Mouse (Mus musculus): ENCODE data around the gene Tnrc6b. TPM values are rescaled to one million over a fixed set of nuclear protein-coding genes. Genes with fewer than 3 reads are reported as not detected.

Tnrc6b gene
- polyA plus RNA-seq, 1 experiment: 65.3 TPM

DNA sequence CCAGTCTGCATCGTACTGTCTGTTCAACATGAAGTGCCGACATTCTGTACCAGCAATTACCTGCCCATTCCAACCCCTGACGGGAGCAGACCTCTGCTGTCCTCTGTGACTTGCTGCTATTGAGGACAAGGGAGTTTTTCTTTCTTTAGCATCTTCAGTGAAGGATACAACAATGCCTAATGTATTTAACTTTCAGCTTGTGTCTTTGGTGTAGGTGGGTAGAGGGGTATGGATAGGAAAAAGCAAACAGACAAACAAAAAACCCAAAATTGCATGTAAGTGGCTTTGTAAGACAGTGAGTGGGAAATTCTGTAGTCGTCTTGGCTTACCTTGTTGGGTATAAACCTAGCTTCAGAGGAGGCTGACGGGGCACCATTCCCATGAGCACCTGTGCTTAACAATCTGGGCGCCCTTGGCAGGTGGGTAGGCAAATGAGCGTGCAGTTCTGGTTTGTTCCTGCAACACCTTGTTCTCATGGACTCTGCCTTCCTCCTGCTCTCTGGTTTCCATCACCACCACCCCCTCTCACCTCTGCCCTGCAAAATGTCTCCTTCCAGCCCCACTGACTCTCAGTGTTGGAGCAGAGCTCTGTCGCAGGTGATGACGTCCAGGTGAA, 220.3 kb downstream of the Tnrc6b start:
- H3K4me3 ChIP-seq (replicated peaks; ENCODE audit: control insufficient read depth, low read depth, low read length): no peak overlapping the region
- no peaks in the 10 kb centered on the region; the same call in 1 of the 2 replicates for H3K4me1 ChIP-seq (ENCODE audit: control insufficient read depth, insufficient read depth, low read length)
- TF ChIP-seq CTCF (IDR thresholded peaks at IDR 0.05; ENCODE audit: control insufficient read depth, insufficient read depth, low read length): no peak
- TF ChIP-seq POLR2A (IDR thresholded peaks at IDR 0.05; ENCODE audit: borderline replicate concordance, control insufficient read depth, low read depth, low read length): no peak
- H3K27ac ChIP-seq (ENCODE audit: control insufficient read depth, insufficient read depth, low read depth, low read length, poor library complexity): no peak overlapping the region; the same call in 1 of the 2 replicates
- WGBS: 89% methylated on average over 9 of the region's 9 CpGs

DNA sequence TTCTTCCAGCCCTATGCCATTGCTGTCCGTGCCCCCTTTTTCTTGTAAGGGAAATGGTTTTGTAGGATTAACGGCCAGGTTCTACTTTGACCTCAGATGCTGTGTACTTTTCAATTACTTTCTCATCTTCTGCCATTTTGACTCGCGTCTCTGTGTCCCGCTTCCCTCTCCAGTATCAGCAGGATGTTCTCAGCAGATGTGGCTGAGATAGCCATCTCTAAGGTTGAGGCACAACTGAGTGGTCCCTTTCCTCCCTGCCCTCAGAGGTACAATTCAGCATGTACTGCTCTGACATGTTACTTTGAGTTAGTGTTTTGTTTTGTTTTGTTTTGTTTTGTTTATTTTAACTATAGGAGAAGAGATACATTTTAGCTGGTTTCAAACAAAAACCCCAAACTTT, 223.7 kb downstream of the Tnrc6b start:
- H3K4me1 ChIP-seq (ENCODE audit: control insufficient read depth, insufficient read depth, low read length): no peaks in the 10 kb centered on the region; the same call in 1 of the 2 replicates
- H3K27ac ChIP-seq (ENCODE audit: control insufficient read depth, insufficient read depth, low read depth, low read length, poor library complexity): no peak overlapping the region
- 65% methylated on average over 5 of the region's 5 CpGs for WGBS
- TF ChIP-seq CTCF (IDR thresholded peaks at IDR 0.05; ENCODE audit: control insufficient read depth, insufficient read depth, low read length) (no peak), POLR2A (IDR thresholded peaks at IDR 0.05; ENCODE audit: borderline replicate concordance, control insufficient read depth, low read depth, low read length) (no peak)
- no peak overlapping the region for H3K4me3 ChIP-seq (replicated peaks; ENCODE audit: control insufficient read depth, low read depth, low read length)

GRCm38 (mm10) chr15:80936686-80937085, 225.6 kb downstream of the Tnrc6b start:
- H3K4me1 ChIP-seq (ENCODE audit: control insufficient read depth, insufficient read depth, low read length): no peaks in the 10 kb centered on the region; the same call in 1 of the 2 replicates
- no peak overlapping the region for H3K27ac ChIP-seq (ENCODE audit: control insufficient read depth, insufficient read depth, low read depth, low read length, poor library complexity)
- no peak overlapping the region for H3K4me3 ChIP-seq (replicated peaks; ENCODE audit: control insufficient read depth, low read depth, low read length)
- 87% methylated on average over 3 of the region's 3 CpGs for WGBS
- TF ChIP-seq POLR2A (IDR thresholded peaks at IDR 0.05; ENCODE audit: borderline replicate concordance, control insufficient read depth, low read depth, low read length): no peak

DNA sequence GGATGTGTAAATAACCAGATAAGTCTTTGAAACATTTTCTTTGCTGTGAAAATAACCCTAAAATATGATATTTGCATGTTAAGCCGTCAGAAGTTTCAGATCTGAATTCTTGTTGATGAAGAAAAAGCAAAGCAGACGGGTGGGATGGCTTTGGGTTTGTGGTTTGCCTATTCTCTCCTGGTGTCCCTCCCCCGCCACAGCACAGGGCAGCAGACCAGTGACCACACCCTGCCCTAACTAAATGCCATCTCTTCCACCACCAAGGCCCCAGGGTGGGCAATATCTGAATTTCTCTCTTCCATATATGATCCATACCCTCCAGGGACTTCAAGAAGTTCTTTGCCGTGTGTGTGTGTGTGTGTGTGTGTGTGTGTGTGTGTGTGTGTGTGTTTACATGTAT, 227.5 kb downstream of the Tnrc6b start:
- H3K4me3 ChIP-seq (replicated peaks; ENCODE audit: control insufficient read depth, low read depth, low read length): no peak overlapping the region
- TF ChIP-seq POLR2A (IDR thresholded peaks at IDR 0.05; ENCODE audit: borderline replicate concordance, control insufficient read depth, low read depth, low read length) (no peak), CTCF (IDR thresholded peaks at IDR 0.05; ENCODE audit: control insufficient read depth, insufficient read depth, low read length) (no peak)
- H3K27ac ChIP-seq (ENCODE audit: control insufficient read depth, insufficient read depth, low read depth, low read length, poor library complexity): no peak overlapping the region
- H3K4me1 ChIP-seq (ENCODE audit: control insufficient read depth, insufficient read depth, low read length): no peaks in the 10 kb centered on the region; the same call in 1 of the 2 replicates
- 50% methylated on average over 4 of the region's 4 CpGs for WGBS

DNA sequence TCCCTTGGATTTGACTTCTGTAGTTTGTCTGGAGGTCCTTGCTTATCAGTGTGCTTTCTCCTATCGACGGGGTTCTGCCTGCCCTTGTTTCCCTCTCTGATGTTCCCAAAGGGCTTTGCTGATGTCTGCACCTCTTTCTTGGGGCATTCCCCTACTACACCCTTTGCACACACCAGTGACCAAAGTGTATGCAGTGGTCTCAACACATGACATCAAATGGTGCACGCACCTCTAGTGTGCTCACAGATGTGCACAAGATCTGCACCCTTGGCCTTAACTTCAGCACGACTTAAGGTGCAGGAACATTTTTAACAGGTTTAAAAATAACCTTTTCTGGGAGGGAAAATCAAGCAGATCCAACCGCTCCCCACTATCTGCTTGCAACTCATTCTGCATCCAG, 228.3 kb downstream of the Tnrc6b start:
- H3K27ac ChIP-seq (ENCODE audit: control insufficient read depth, insufficient read depth, low read depth, low read length, poor library complexity): no peak overlapping the region
- TF ChIP-seq POLR2A (IDR thresholded peaks at IDR 0.05; ENCODE audit: borderline replicate concordance, control insufficient read depth, low read depth, low read length): no peak
- H3K4me3 ChIP-seq (replicated peaks; ENCODE audit: control insufficient read depth, low read depth, low read length): no peak overlapping the region
- no peaks in the 10 kb centered on the region; the same call in 1 of the 2 replicates for H3K4me1 ChIP-seq (ENCODE audit: control insufficient read depth, insufficient read depth, low read length)
- WGBS: 78% methylated on average over 5 of the region's 5 CpGs

- WGBS: 89% methylated on average over 6 of the region's 6 CpGs
- Histone ChIP-seq H3K4me1 (ENCODE audit: control insufficient read depth, insufficient read depth, low read length) (no peaks in the 10 kb centered on the region), H3K27ac (ENCODE audit: control insufficient read depth, insufficient read depth, low read depth, low read length, poor library complexity) (no peak overlapping the region), H3K4me3 (replicated peaks; ENCODE audit: control insufficient read depth, low read depth, low read length) (no peak overlapping the region)
- TF ChIP-seq POLR2A (IDR thresholded peaks at IDR 0.05; ENCODE audit: borderline replicate concordance, control insufficient read depth, low read depth, low read length) (no peak), CTCF (IDR thresholded peaks at IDR 0.05; ENCODE audit: control insufficient read depth, insufficient read depth, low read length) (no peak)
Observed at GRCm38 (mm10) chr15:80941468-80942040, 230.4 kb downstream of the Tnrc6b start.

DNA sequence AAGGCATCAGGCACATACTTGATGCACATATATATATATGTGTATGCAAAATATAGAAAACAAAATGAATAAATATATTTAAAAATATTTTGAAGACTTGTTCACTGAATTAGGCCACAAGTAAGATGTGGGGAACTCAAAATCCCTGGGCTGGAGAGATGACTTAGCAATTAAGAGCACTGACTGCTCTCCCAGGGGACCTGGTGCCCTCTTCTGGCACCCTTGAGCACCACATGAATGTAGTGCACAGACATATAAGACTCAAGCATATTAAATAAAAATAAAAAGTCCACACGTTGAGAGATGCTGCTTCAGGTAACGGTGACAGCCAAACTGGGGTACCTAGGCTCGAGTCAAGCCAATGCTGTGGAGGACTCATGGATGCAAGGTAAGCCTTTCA, 234.7 kb downstream of the Tnrc6b start:
- peaks cover 5% of the 10 kb centered on the region; the same call in 1 of the 2 replicates for H3K4me1 ChIP-seq (ENCODE audit: control insufficient read depth, insufficient read depth, low read length)
- TF ChIP-seq CTCF (IDR thresholded peaks at IDR 0.05; ENCODE audit: control insufficient read depth, insufficient read depth, low read length) (peak; percentile 72), POLR2A (IDR thresholded peaks at IDR 0.05; ENCODE audit: borderline replicate concordance, control insufficient read depth, low read depth, low read length) (no peak)
- H3K4me3 ChIP-seq (replicated peaks; ENCODE audit: control insufficient read depth, low read depth, low read length): no peak overlapping the region
- H3K27ac ChIP-seq (ENCODE audit: control insufficient read depth, insufficient read depth, low read depth, low read length, poor library complexity): no peak overlapping the region
- WGBS: 16% methylated on average over 3 of the region's 3 CpGs

DNA sequence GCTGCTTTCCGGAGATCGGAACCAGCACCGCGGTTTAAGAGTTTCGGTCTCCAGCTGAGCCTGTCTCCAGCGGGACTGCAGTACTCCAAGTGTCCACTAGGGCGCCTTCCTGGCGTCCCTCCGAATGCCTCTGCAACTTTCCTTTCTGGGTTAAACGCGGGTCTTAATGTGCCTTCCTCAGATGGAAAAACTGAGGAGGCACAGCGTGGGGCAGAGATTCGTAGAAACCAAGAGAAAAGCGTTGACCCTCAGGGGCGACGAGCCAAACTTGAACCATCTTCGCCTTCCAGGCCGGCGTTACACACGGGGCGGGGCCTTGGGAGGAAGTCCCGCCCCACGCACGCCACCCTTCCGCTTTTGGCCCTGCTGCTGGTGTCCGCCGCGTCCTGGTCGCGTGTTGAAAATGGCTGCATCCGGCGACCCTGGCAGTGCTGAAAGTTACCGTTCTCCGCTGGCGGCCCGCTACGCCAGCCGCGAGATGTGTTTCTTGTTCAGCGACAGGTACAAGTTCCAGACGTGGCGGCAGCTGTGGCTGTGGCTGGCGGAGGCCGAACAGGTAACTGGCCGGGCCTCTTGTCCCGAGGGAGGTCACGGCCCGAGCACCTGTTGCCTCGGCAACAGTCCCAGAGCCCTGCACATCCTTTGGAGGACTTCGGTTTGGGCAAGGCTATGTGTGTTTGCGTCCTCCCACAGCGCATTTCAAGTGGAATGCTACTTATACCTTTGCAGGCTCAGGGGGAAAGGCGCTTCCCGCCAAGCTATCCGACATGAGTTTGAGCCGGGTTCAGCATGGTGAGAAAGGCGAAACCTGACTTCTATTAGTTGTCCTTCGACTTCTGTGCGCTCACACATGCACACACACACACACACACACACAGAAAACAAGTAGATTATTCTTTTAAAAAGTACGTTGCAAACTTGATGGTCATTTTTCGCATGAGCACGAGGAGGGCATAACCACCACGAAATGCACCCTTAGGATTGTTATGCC, 237.3 kb downstream of the Tnrc6b start, which contains the start of gene Adsl:
Gene Adsl, plus strand, starts transcription at position 346 of the 991 bp plus-strand sequence.
- WGBS: under 1% methylated on average over 63 of the region's 63 CpGs
- H3K4me1 ChIP-seq (ENCODE audit: control insufficient read depth, insufficient read depth, low read length): peaks cover 5% of the 10 kb centered on the region; the same call in 1 of the 2 replicates
- H3K27ac ChIP-seq (ENCODE audit: control insufficient read depth, insufficient read depth, low read depth, low read length, poor library complexity): peak within 1 kb of the TSS; percentile 67
- TF ChIP-seq CTCF (IDR thresholded peaks at IDR 0.05; ENCODE audit: control insufficient read depth, insufficient read depth, low read length): peak; percentile 76
- peak; percentile 74; the same call in 1 of the 2 replicates for TF ChIP-seq POLR2A (IDR thresholded peaks at IDR 0.05; ENCODE audit: borderline replicate concordance, control insufficient read depth, low read depth, low read length)
- H3K4me3 ChIP-seq (replicated peaks; ENCODE audit: control insufficient read depth, low read depth, low read length): peak within 1 kb of the TSS; percentile 92

Measured in bone marrow, adult 2 months (tissue).